Mouse (Mus musculus) embryonic fibroblast, embryonic 13.5 days (primary cell): ENCODE results near the gene Lbhd2. TPM values are rescaled to one million over a fixed set of nuclear protein-coding genes. Genes with fewer than 3 reads are reported as not detected.

Experiments
- H3K27ac ChIP-seq: 2 replicates; pipeline ENCODE4 v1.5.1; 2012; ENCODE audit warnings: low read length, control low read depth, inconsistent platforms; ENCODE audit not compliant: insufficient read depth
- H3K4me1 ChIP-seq: 2 replicates; pipeline ENCODE4 v1.6.1; 2011; ENCODE audit warnings: low read length; ENCODE audit not compliant: control insufficient read depth, insufficient read depth
- H3K4me3 ChIP-seq: 2 replicates; pipeline ENCODE4 v1.5.1; 2011; ENCODE audit warnings: mild to moderate bottlenecking, control low read depth, low read length; ENCODE audit not compliant: insufficient read depth
- CTCF ChIP-seq: IDR thresholded peaks from 2 replicates; pipeline ENCODE4 v1.5.1; 2011; ENCODE audit warnings: mild to moderate bottlenecking, control low read depth, low read length, moderate library complexity, borderline replicate concordance; ENCODE audit not compliant: insufficient read depth
- POLR2A ChIP-seq: IDR thresholded peaks from 2 replicates; pipeline ENCODE4 v1.6.1; 2011; ENCODE audit warnings: low read depth, mild to moderate bottlenecking, control low read depth, low read length, moderate library complexity
- polyA plus RNA-seq: library from polyadenylated mRNA; stranded (reverse); fragments of >200 nt; gene quantifications from 2 replicates; pipeline ENCODE4 v1.2.4, GENCODE M21; 2011; ENCODE audit warnings: low read depth; ENCODE audit not compliant: missing spikeins, insufficient read length

Gene Lbhd2
- polyA plus RNA-seq, 1 experiment = not detected

DNA sequence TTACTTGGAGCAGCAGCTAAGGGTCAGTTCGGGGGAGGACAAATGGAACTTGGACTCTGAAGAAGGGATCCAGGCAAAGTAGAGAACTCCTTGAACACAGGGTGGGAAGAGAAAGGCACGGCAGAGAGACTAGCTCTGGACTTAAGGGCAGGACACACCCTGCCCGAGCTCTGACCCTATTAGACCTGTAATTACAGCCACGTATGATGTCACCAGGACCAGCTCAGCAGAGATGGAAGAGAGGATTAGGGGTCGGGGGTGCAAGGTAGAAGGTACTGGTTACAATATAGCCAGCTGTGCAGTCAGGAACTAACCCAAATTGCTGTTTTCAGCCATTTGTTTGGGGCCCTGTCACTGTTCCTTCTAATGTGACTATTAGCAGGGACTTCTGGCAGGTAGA, 16.2 kb downstream of the Lbhd2 start:
- Histone ChIP-seq H3K4me3 (no peak overlapping the region), H3K27ac (no peak overlapping the region), H3K4me1 (no peaks in the 10 kb centered on the region; the same call in 1 of the 2 replicates)
- TF ChIP-seq POLR2A = no peak
- no peak for TF ChIP-seq CTCF

DNA sequence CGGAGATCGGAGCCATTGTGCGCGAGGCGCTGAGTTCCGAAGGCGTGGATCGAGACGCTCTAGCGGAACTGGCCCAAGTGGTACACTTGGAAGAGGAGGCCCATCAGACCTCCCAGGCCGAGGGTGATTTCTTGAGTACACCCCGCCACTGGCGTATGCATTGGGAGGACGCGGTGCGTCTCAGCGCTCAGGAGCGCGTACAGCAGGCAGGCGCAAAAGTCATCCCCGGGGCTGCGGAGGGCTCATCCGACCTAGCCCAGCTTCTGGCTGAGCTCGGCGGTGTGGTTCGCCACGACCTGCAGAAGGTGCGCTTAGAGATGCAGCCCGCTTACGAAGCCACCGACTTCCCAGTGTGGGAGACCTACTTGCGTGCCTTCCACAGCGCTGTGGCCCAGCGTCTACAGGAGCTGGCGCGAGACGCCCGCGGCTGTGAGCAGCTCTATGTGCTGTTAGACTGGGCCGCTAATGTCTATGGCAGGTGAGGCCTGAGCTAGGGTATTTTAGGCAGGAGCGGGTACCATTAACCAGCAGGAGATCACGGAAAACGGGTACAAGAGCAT, 17.0 kb downstream of the Lbhd2 start:
- Histone ChIP-seq H3K4me3 (no peak overlapping the region), H3K27ac (no peak overlapping the region), H3K4me1 (no peaks in the 10 kb centered on the region; the same call in 1 of the 2 replicates)
- TF ChIP-seq POLR2A (no peak), CTCF (no peak)

DNA sequence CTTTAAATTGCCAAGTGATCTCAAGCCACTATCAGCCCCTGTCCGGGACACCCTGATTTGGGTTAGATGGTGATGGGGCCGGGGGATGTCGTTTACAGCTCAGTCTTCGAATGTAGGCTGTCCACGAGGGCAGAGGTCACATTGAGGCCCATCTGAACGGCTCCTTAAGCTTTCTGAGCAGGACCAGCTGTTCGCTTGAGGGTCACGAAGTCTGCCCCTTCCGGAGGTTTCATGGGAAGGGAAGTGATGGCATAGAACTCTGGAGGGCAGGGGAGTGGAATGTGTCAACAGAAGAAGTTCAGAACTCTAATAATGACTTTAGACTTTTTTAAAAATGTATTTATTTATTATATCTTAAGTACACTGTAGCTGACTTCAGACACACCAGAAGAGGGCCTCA, 17.9 kb downstream of the Lbhd2 start:
- H3K4me1 ChIP-seq = no peaks in the 10 kb centered on the region; the same call in 1 of the 2 replicates
- no peak overlapping the region for H3K27ac ChIP-seq
- no peak overlapping the region for H3K4me3 ChIP-seq
- TF ChIP-seq POLR2A (no peak), CTCF (no peak)

DNA sequence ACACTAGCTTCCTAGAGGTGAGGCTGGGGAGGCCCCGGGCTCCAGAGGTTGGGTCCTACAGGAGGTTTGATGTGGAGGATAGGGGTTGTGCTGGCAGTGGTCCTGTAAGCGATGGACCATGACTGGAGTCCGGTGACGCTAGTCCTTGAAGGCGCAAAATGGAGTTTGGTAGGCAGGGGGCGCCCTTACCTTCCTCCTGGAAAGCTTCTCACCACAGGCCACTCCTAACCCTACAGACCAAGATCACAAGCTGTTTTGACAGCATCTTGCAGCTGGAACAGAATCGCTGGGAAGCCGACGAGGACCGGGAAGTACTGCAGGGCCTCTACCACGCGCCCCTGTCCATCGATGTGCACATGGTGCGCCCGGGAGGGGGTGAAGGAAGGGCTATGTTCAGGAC, 18.6 kb downstream of the Lbhd2 start:
- TF ChIP-seq POLR2A (no peak), CTCF (peak; percentile 84)
- peaks cover 3% of the 10 kb centered on the region for H3K4me1 ChIP-seq
- no peak overlapping the region for H3K4me3 ChIP-seq
- no peak overlapping the region for H3K27ac ChIP-seq

DNA sequence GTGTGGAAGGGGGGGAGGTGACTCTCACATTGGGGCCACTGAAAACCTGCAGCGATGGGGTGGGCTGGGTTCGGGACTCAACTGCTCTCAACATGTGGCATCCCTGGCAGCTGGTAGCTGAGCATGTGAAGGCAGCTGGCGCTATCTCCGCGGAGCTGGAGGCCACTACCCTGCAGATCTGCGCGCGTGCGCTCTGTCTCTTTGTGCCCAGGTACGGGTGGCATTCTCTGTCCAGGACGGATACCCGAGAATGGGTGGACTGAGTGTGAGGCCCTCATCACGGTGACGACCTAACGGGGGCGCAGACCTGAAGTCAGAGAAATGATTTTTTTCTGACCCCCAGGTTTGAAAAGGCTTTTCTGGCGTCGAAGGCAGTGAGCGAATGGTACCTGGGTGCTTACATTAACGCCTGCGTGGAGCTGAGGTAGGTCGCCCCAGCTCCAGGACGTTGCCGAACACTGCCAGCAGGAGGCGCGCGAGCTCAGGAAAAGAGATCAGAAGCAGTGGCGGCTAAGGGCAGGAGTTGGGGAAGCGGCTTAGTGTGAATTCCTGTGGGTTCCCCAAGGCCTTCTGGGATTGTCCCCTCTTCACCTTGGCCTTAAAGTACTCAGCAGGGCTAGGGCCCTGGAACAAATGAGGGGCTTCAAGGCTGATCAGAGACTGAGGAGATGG, 19.3 kb downstream of the Lbhd2 start:
- H3K27ac ChIP-seq = no peak overlapping the region
- TF ChIP-seq POLR2A (no peak), CTCF (peak; percentile 99)
- peaks cover 6% of the 10 kb centered on the region for H3K4me1 ChIP-seq
- H3K4me3 ChIP-seq = no peak overlapping the region

DNA sequence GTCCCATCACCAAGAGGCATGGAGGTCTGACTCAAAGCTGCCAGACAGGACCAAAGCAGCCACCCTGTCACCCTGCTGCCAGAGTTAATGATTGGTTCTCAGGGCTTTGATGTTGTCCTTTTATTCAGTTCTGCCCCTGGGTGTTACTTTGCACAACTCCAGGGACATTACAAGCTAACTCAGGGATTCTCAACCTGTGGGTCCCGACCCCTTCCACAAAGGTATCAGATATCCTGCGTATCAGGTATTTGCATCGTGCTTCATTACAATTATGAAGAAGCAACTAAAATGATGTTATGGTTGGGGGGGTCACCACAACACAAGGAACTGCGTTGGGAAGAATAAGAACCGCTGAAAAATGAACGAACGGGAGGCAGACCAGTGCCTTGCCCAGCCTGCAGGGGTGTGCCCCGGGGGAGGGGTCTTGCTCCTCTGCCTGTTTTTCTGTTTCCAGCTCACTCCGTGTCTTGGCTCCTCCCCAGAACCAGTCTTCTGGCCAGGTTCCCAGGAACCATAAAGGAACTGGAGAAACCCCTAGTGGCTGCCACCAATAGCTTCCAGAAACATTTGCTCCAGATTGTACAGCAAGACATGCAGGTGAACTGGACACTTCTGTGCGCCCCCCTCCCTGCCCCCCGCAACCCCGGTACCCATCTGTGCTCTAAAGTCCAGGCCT, 21.0 kb downstream of the Lbhd2 start:
- H3K4me1 ChIP-seq = peaks cover 13% of the 10 kb centered on the region

DNA sequence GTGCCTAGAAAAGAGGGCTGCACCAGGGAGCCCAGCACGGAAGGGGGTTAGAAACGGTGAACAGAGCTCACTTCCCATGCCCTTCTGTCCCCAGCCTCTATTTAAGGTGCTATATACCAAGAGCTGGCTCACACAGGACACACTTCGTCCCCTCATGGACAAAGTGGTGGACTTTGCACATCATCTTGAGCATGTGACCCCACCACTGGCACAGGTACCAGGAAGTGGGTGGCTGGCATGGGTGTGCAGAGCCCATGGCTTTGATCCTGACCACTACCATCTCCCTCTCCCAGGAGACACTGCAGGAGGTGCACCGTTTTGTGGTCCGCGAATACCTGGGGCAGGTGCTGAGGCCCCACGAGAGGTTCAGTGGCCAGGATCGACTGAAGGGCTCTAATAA, 21.8 kb downstream of the Lbhd2 start:
- TF ChIP-seq POLR2A (no peak), CTCF (no peak)
- H3K4me1 ChIP-seq = peaks cover 13% of the 10 kb centered on the region
- H3K27ac ChIP-seq = peak overlapping the region; percentile 98; the same call in 1 of the 2 replicates

More for the DNA sequence above, 21.0 kb downstream of the Lbhd2 start:
- TF ChIP-seq CTCF = no peak
- TF ChIP-seq POLR2A = no peak
- no peak overlapping the region for H3K27ac ChIP-seq
- H3K4me3 ChIP-seq = no peak overlapping the region

DNA sequence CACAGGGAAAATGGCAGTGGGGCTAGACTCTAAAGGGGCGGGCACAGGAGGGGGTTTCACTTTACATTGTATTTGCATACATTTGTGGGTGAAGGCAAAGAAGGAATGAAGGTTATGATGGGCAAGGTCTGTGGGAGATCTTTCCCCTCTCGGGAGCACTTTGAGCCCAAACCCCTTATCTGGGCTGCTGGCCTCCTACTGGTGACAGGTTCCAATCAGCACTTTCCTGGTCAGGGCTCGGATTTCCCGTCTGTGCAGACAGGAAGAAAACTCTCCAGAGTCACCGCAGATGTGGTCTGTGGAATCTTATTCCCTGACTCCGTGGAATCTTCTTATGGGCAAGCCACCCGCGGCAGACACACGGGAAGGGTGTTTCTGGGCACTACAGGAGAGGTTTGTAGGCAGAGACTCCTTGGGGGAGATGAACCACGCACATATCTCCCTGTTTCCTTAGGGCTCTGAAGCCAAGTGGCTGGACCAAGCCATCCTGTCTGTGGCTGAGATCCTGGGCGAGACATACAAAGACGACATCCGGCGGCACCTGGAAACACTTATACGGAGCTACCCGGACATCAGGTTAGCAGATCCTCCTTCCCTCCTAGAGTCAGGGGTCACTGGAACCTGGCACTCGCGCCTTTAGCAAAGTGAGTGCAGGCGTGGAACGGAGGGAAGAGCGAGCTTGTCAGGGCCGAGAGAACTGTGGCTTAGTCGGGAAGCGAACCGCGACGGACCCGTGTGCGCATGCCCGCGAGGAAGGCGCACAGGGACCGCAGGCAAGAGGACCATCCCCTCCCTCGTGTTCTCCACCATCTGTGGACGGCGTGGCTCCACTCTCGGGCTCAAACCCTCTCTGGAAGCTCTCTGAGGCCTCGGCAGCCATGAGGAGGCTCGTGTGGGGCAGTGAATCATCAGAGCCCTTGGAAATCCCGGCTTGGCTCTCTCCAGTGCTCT, 22.6 kb downstream of the Lbhd2 start:
- TF ChIP-seq CTCF = no peak
- TF ChIP-seq POLR2A = peak; percentile 68
- Histone ChIP-seq H3K4me3 (peak overlapping the region; percentile 14), H3K27ac (peak overlapping the region; percentile 98), H3K4me1 (peaks cover 13% of the 10 kb centered on the region)

More for the DNA sequence above, 21.8 kb downstream of the Lbhd2 start:
- no peak overlapping the region for H3K4me3 ChIP-seq

DNA sequence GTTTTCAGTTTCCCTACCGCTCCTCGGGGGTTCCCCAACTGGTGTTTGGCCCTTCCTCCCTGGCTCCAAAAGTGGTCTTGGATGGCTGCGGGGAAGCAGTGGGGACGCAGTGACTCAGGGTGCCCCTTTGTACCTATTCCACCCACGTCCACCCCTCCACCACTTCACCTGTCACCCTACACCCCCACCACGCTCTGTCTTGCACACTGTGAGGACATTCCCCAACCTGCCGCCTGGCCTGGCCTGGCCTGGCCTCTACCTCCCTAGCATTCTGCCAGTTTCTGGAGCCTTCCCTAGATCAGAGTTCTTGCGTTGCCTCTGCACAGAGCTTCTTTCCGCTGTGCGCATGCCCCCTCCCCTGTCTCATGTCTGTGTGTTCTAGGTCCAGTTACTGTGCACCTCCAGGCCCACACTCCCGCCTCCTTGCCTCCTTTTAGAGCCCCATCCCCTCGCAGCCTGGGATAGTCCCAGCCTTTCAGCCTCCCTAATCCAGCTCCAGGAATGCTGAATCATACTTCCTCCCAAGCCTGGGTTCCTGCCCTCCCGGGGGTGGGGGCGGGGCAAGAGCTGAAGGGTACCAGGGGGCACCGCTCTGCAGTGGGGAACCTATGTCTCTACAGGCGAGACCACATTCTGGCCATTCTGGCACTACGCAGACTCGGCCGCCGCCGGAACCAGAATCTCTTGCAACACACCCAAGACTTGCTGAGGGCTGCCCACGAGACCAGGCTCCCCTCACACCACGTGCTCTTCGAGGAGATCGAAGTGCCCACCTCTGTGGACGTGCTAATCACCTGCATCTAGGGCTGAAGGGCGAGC, 23.6 kb downstream of the Lbhd2 start:
- TF ChIP-seq POLR2A (peak; percentile 67), CTCF (no peak)
- H3K27ac ChIP-seq = peak overlapping the region; percentile 98
- H3K4me1 ChIP-seq = peaks cover 13% of the 10 kb centered on the region
- H3K4me3 ChIP-seq = 0 out of 2 replicates have a peak overlapping the region, but pooled peaks have one; percentile 0
